In genomic region chr11:72688242-72688641, GRCm38 (mm10) we compare ENCODE assay signal across 12 mouse cellular contexts. TPM values are rescaled to one million over a fixed set of nuclear protein-coding genes. Genes with fewer than 3 reads are reported as not detected.
DNase-seq lines count a peak whose midpoint lies in the region; ATAC-seq and TF ChIP-seq lines count a peak whose summit lies in the region.
"Had no signal": no experiment of that assay in that cellular context is flagged by ENCODE, and none has a peak within 500 bp of the region (broad histone marks: within the 10 kb centered on the region; RNA-seq: fewer than 3 reads in every experiment).

No protein-coding gene starts in this region.

- no peaks in the 10 kb centered on the region for H3K27me3 ChIP-seq in lung, postnatal 0 days (replicated peaks; ENCODE audit: insufficient read depth, low read length)
- H3K27me3 ChIP-seq: embryonic facial prominence, embryonic 12.5 days; lung, embryonic 15.5 days had no signal

- no peak for TF ChIP-seq EP300 in lung, postnatal 0 days (IDR thresholded peaks at IDR 0.05)

- no peak for TF ChIP-seq CTCF in lung, postnatal 0 days (IDR thresholded peaks at IDR 0.05)

- no peak overlapping the region for H3K4me3 ChIP-seq in lung, postnatal 0 days (ENCODE audit: low read depth, low read length)
- H3K4me3 ChIP-seq: embryonic facial prominence, embryonic 12.5 days; lung, embryonic 15.5 days; myocyte had no signal

- peaks cover 2% of the 10 kb centered on the region; the same call in 1 of the 2 replicates for H3K36me3 ChIP-seq in lung, postnatal 0 days (ENCODE audit: insufficient read depth, low read length)
- H3K36me3 ChIP-seq: lung, embryonic 15.5 days had no signal

- no peaks in the 10 kb centered on the region for H3K9me3 ChIP-seq in lung, postnatal 0 days (ENCODE audit: low read length)
- H3K9me3 ChIP-seq: embryonic facial prominence, embryonic 12.5 days; lung, embryonic 15.5 days had no signal

- no peak overlapping the region for H3K9ac ChIP-seq in lung, postnatal 0 days (replicated peaks; ENCODE audit: low read depth)
- H3K9ac ChIP-seq: embryonic facial prominence, embryonic 12.5 days had no signal

- H3K27ac ChIP-seq in lung, postnatal 0 days (ENCODE audit: low read length): no peak overlapping the region
- H3K27ac ChIP-seq: embryonic facial prominence, embryonic 12.5 days had no signal

- H3K4me2 ChIP-seq in lung, postnatal 0 days (replicated peaks; ENCODE audit: low read depth, low read length): no peak overlapping the region

- peak; percentile 24 for DNase-seq in adrenal gland, adult 2 months
- no peak for DNase-seq in adrenal gland, postnatal 10 days
- peak; percentile 13 for DNase-seq in lung, postnatal 0 days (ENCODE audit: low spot score)
- no peak for DNase-seq in lung, postnatal 4 days
- DNase-seq in kidney, postnatal 36 days: peak; percentile 14 to 32
- DNase-seq in thymus, postnatal 4 days: no peak
- DNase-seq: gastrocnemius, postnatal 25 days had no signal

- 4% methylated on average over 5 of the region's 5 CpGs for WGBS in lung, postnatal 0 days

- no peak for ATAC-seq in lung, postnatal 0 days
- 0 out of 2 replicates have a peak, but pooled peaks have one; percentile 29 for ATAC-seq in megakaryocyte progenitor cell, adult 5-6 weeks (replicated peaks; ENCODE audit: poor library complexity)
- ATAC-seq in megakaryocyte-erythroid progenitor cell, adult 5-6 weeks (replicated peaks; ENCODE audit: low FRiP score, low TSS enrichment, poor library complexity, severe bottlenecking): no peak

- H3K4me1 ChIP-seq in lung, postnatal 0 days (ENCODE audit: insufficient read depth, low read depth, low read length): peaks cover 9% of the 10 kb centered on the region; the same call in 1 of the 2 replicates

RNA-seq across cellular contexts. Expression of gene Ankfy1, which starts 1.6 kb away (rescaled TPM):
- total RNA-seq in adrenal gland, adult 2 months (2021): 10 to 100 TPM; 39.9 to 40.1 TPM
- polyA plus RNA-seq in adrenal gland, adult 2 months (2012; rRNA removed): 14.1 and 19.1 TPM in 2 replicates
- total RNA-seq in adrenal gland, postnatal 10 days (2021): 10 to 100 TPM; 31.0 to 39.8 TPM
- polyA plus RNA-seq in lung, postnatal 0 days (2015; fragmentation: Nextera tagmentation; extraction: Ambion mirVana): 7.9 and 9.4 TPM in 2 replicates
- total RNA-seq in megakaryocyte progenitor cell, adult 5-6 weeks (2015): 31.0 and 36.1 TPM in 2 replicates
- 29.0 and 30.3 TPM in 2 replicates for total RNA-seq in megakaryocyte progenitor cell, adult 5-6 weeks (2017)
- total RNA-seq in megakaryocyte-erythroid progenitor cell, adult 5-6 weeks (2014; fragmentation: Nextera tagmentation): 27.7 and 30.3 TPM in 2 replicates
- 24.0 and 28.9 TPM in 2 replicates for total RNA-seq in megakaryocyte-erythroid progenitor cell, adult 5-6 weeks (2017)

Comparison
In these comparisons a context has a peak if more than half of its experiments do, and no peak if none do; other contexts are left out.
1. DNase-seq: peak in adrenal gland, adult 2 months (single experiment), lung, postnatal 0 days (single experiment) and kidney, postnatal 36 days (2 of 2); none in adrenal gland, postnatal 10 days (single experiment), lung, postnatal 4 days (0 of 2) and thymus, postnatal 4 days (single experiment).